Mouse (Mus musculus) adrenal gland (tissue): ENCODE data around the gene Mms19.

Experiments
- intact Hi-C: fragments of 180-260 bp; cut with DNase I; formaldehyde crosslinking; loops from one replicate; pipeline ENCODE4 v1.15.1; 2025

The Mms19 gene

DNA sequence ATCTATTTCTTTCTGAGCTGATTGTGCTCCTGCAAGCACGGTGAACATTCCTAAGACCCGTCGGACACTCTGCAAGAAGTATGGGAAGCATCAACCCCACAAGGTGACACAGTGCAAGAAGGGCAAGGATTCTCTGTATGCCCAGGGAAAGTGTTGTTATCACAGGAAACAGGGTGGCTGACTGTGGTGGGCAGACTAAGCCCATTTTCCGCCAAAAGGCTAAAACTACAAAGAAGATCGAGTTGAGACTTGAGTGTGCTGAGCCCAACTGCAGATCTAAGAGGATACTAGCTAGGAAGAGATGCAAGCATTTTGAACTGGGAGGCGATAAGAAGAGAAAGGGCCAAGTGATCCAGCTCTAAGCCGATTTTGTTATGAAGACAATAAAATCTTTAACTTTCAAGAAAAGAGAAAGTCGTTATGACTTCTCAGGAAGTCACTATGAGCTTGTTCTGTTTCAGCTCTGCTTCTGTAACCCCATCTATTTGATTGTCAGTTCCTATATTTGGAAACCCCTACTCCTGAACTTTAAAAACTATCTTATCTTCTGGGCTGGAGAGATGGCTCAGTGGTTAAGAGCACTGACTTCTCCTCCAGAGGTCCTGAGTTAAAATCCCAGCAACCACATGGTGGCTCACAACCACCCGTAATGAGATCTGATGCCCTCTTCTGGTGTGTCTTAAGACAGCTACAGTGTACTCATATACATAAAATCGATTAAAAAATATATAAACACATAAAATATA lies 77.9 kb downstream of the Mms19 start:
- intact Hi-C loops, result no loop called here

DNA sequence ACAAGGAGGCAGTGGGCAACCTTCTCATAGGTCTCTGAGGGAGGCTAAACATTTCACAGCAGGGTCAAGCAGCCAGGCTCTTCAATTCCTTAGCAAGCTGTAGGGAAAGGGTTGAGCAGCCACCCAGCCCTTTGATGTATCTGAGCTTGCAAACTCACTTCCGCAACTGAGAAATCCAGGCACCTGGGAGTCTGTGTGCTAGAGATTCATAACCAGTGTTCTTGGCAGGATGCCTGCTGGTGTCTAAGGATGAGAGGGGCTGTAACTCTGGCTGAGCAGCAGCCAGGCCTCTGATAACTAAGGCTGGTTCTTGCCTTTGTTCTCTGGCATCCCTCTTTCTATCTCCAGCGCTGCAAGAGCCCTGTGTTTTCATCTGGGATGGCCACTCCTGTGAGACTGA lies 79.3 kb downstream of the Mms19 start:
- intact Hi-C loops, result no loop called here

DNA sequence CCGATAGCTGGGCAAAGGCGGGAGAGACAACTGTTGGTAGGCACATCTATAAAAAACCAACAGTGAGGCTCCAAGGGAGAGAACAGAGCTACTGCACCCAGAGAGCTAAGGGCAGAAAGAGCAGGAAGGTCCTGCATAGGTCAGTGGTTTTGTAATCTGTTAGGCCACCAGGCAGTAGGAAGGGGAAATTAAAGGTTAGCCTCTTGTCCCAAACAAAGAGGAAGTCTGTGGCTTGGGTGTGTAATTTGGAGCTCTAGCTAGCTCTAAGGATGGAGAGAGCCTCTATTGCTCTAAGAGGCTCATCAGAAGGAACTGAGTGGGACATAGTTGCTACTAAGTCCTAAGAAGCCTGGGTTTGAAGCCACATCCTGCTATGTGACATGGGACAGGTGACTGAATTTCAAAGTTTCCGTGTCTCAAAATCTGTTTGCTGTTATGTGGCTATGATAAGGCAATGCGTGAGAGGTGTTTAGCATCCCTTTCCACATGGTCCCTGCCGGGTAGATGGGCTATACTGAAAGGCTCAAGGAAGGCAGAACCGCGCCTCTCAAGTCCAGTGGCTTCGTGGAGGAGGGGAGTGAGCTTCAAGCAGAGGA lies 80.4 kb downstream of the Mms19 start:
- intact Hi-C loops, result no loop called here

DNA sequence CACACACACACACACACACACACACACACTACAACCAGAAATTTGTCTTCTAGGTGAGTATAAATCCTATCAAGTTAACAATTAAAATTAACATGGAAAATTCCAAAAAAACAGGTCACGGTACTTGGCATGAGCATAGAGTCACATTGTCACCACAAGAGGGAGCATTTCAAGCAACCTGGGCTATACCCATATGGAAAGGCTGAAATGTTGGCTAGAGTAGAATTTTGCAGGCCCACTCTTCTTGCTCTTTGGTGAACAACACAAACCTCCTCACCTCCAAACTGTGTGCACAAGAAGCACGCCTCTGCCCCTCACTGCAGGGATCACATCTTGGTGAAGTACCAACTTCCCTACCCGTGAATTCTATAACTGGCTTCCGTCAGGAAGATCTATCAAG lies 82.1 kb downstream of the Mms19 start:
- intact Hi-C loops, result loop anchor here (5.0 kb wide), 1 partner anchor 33 kb away; the partner anchor contains the start of genes Exosc1 and Zdhhc16

DNA sequence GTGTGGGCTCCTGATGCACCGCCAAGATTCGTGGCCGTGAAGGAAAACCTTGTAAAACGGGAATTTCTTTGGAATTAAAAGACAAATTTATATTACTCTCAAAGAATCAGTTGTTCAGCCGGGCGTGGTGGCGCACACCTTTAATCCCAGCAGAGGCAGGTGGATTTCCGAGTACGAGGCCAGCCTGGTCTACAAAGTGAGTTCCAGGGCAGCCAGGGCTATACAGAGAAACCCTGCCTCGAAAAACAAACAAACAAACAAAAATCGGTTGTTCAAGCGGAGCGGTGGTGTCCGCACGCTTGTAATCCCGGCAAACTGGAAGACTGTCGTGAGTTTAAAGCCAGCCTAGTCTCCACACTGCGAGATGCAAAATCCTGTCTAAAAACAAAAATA lies 84.6 kb downstream of the Mms19 start:
- intact Hi-C loops, result loop anchor here (5.0 kb wide), 1 partner anchor 36 kb away; the partner anchor contains the start of genes Exosc1 and Zdhhc16

DNA sequence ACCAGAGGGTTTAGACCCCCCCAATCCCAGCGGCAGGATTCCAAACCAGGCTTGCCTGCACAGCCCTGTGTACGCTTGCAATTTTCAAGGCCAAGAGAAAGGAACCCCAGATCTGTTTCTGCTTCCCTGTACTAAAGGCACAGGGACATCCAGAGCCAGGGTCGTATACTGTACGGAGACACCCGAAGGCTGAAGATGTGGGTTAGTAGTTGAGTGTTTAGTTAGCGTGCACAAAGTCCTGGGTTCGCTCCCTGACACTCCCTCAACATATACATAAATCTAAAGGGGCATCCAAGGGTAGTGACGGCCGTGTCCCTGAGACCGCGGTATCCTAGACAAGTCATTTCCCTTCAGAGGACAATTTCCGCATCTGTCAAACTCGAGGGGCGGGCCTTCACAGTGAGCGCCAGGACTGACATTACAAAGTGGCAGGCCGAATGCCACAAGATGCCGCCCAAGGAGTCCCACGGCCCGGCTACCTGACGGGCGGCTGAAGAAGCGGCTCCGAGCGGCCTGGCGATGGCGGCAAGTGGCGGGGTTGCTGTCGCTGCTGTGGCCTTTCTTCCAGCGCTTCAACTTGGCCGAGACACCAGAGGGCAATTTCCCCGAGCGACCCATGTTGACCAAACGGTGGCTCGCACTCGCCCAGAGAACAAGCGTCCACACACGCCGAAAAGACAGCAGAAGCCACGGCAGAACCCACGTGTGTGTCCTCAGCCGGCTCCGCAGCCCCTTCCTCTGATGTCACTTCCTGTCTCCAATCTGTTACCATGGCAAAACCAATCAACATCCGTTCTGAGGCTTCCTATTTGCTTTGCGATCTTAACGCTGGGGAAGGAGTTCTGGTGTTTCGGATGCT lies 85.3 kb downstream of the Mms19 start, which contains the start of gene Rrp12:
Rrp12 (minus strand) TSS at position 714 of the 859 bp plus-strand sequence.
- intact Hi-C loops, result loop anchor here (5.0 kb wide), 1 partner anchor 37 kb away; the partner anchor contains the start of genes Exosc1 and Zdhhc16

DNA sequence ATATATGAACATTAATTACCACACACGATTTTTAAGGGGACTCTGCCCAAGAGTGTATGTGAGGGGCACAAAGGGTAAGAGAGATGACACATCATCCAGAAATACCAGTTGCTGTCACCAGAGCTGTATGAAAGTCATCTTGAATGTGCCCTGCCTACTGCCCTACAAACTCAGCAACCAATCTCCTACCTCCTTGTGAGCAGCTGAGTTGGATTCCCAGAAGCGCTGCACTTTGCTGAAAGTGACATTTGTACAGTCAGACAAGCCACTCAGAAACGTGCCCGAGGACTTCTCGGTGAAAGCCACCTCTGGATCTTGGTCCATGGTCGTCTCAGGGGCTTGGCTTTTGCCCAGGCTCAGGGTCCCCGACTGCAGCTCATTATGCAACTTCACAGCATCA lies 86.0 kb downstream of the Mms19 start:
- intact Hi-C loops, result loop anchor here (5.0 kb wide), 1 partner anchor 37 kb away; the partner anchor contains the start of genes Exosc1 and Zdhhc16
